Mouse (Mus musculus) CH12.LX (cell line): Measurements from ENCODE around the gene Fcho1.

Source experiments
- CHD2 ChIP-seq: IDR thresholded peaks from 2 replicates; pipeline ENCODE4 v1.6.1; 2011; ENCODE audit warnings: low read length, improper control_type of control experiment
- CTCF ChIP-seq, 2 experiments: IDR thresholded peaks in 1 of 2; conservative IDR thresholded peaks in 1 of 2; 2 replicates each; pipeline ENCODE4 v1.5.1; 2011 to 2012; ENCODE audit warnings: low read depth in 2 of 2, low read length in 2 of 2, improper control_type of control experiment in 1 of 2, inconsistent platforms in 1 of 2, mild to moderate bottlenecking in 1 of 2, moderate library complexity in 1 of 2
- ELF1 ChIP-seq: IDR thresholded peaks from 2 replicates; pipeline ENCODE4 v1.6.1; 2014; ENCODE audit warnings: low read depth, mild to moderate bottlenecking, inconsistent platforms, low read length, improper control_type of control experiment
- ETS1 ChIP-seq: conservative IDR thresholded peaks from 2 replicates; pipeline ENCODE4 v1.6.1; 2012; ENCODE audit warnings: low read depth, mild to moderate bottlenecking, inconsistent platforms, low read length, improper control_type of control experiment, moderate library complexity
- HCFC1 ChIP-seq: IDR thresholded peaks from 2 replicates; pipeline ENCODE4 v1.6.1; 2012; ENCODE audit warnings: low read depth, mild to moderate bottlenecking, inconsistent platforms, low read length, improper control_type of control experiment
- MEF2A ChIP-seq: IDR thresholded peaks from 2 replicates; pipeline ENCODE4 v1.6.1; 2014; ENCODE audit warnings: low read depth, mild to moderate bottlenecking, inconsistent platforms, low read length, improper control_type of control experiment, borderline replicate concordance
- MXI1 ChIP-seq: IDR thresholded peaks from 2 replicates; pipeline ENCODE4 v1.6.1; 2011; ENCODE audit warnings: mild to moderate bottlenecking, low read depth, low read length, improper control_type of control experiment
- MYC ChIP-seq: IDR thresholded peaks from 2 replicates; pipeline ENCODE4 v1.6.1; 2011; ENCODE audit warnings: low read depth, mild to moderate bottlenecking, improper control_type of control experiment, low read length
- NELFE ChIP-seq: IDR thresholded peaks from 2 replicates; pipeline ENCODE4 v1.6.1; 2011; ENCODE audit warnings: low read depth, low read length, improper control_type of control experiment
- POLR2A ChIP-seq: IDR thresholded peaks from 2 replicates; pipeline ENCODE4 v1.6.1; 2011; ENCODE audit warnings: low read depth, mild to moderate bottlenecking, improper control_type of control experiment, low read length
- RAD21 ChIP-seq: IDR thresholded peaks from 2 replicates; pipeline ENCODE4 v1.6.1; 2011; ENCODE audit warnings: low read depth, mild to moderate bottlenecking, low read length, improper control_type of control experiment, moderate library complexity
- SMC3 ChIP-seq: IDR thresholded peaks from 2 replicates; pipeline ENCODE4 v1.6.1; 2011; ENCODE audit warnings: low read depth, low read length, improper control_type of control experiment
- TCF12 ChIP-seq: IDR thresholded peaks from 2 replicates; pipeline ENCODE4 v1.6.1; 2014; ENCODE audit warnings: low read depth, mild to moderate bottlenecking, inconsistent platforms, low read length, improper control_type of control experiment

GRCm38 (mm10) chr8:71681369-71681915, 44.1 kb downstream of the Fcho1 start:
- TF ChIP-seq CHD2 (no peak), CTCF (conservative IDR thresholded peaks at IDR 0.05 in 1 of 2, IDR thresholded peaks at IDR 0.05 in 1 of 2; ENCODE audit: low read depth in 2 of 2, low read length in 2 of 2) (no peak), TCF12 (no peak), NELFE (no peak), POLR2A (no peak), MXI1 (no peak), MEF2A (no peak), RAD21 (no peak), ETS1 (no peak), HCFC1 (no peak), ELF1 (no peak), SMC3 (no peak), MYC (no peak)
